Mouse (Mus musculus): ENCODE measurements around the gene Cnp.
"Not testable (repeated sequence)": the region's sequence is repeated elsewhere in the genome, so short reads cannot be mapped to it uniquely, and the experiment has no call there.

Cnp gene

DNA sequence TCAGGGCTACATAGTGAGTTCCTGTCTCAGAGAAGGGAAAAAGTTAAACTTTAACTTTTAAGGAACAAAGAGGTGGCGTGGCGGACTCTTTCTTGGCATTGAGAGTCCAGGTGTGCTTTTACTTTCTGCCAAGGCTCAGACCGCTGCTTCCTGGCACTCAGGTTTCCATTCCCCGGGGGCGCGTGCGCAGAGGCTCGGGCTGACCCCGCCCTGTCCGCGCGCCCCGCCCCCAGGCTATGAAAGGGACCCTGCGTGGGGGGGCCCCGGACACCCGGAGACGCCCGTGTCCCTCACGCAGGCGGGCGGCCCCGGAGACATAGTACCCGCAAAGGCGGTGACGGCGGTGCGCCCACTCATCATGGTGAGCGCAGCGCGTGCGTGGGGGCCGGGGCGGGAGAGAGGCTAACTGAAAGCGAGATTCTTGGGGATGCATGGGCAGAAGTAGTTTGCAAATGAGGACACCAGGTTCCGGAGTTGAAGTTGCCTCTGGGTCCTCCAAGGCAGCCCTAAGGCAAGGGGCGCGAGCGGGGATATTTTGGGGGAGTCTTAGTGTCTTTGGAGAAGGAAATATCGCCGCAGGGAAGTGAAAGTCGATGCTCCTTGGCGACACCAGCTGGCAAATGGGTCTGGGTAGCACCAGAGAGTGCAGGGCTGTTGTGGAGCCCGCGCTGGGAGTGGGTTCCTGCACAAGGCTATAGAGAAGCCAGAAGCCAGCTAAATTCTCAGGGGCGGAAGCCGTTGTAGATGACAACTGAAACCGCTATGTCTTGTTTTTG, at the start of gene Cnp:
Cnp (plus strand) TSS at position 197 of the 776 bp plus-strand sequence.
- DNase-seq: peak; percentile 86 to 93

DNA sequence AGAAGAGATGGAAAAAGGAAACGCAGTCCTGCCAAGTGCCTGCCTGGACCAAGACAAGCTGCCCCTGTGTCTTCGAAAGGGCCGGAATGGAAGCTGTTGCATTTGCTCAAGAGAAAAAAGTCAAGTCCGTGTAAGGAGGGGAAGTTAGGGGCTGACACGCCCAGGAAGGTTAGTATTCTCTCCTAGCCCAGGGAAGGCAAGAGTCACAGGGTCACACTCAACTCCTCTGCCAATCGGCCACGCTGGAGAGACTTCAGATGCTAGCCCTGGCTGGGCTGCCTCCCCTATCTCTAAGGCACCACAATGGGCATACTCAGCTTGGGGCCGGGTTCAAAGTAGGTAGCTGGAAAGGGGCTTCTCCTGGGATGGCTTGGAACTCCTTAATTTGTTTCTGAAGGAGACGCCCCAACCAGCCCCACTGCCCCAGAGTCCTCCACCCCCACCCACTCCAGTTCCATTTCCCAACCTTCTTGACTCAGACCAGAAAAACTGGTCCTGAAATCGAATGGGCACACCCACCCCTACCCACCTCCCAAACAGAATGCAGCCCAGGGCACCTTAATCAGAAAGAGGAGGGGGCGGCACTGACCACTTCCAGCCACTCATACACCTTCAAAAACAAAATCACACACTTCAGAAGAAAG, 49.6 kb upstream of the Cnp start:
- no peak for DNase-seq

DNA sequence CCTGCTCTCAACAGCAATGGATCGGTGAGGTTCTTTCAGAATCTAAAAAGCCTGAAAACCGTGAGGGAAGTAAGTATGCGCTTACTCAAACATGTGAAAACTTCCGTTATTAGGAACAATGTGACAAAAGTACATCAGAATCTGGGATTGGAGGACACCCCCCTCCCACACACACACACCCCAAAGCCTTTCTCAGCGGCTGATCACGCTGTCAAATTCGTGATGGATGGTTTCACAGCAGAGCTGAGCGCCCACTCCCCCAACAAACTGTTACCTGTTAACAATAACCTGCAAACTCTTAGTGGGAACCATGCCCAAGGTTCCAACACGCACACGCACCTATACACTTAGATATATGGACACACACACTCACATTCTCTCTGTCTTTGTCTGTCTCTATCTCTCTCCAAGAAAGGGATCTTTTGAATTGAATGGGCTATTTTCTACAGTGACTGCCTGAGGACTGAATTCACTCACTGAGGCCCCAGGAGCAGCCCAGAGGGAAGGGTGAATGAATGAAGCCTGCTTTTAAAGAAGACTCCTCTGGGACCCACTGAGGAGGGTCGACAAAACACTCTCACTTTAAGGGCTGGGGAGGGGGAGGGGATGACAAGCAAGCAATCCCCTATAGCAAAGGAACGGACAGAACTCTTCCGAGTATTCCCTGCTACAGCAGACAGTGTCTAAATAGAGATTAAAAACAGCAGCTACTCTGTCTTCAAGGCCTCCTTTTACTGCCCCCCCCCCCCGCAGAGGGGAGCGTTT, 48.5 kb upstream of the Cnp start:
- DNase-seq: no peak

DNA sequence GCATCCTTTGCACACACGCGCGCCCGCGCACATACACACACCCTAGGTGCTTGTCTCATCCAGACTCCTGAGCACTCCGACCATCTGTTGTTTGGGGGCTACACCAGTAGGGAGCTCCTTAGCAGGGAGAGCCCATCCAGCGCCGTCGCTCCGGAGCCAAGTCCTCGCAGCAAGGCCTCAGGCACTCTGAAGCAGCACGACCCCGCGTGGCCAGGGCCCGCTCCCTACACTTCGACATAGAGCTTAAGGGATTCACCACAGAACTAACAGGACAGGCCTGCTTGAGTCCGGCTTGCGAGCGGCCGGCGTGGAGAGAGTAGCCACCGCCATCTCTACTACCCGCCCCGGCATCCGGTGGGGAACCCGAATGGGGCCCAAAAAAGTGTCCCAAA, 47.6 kb upstream of the Cnp start:
- DNase-seq: peak; percentile 43 to 51

DNA sequence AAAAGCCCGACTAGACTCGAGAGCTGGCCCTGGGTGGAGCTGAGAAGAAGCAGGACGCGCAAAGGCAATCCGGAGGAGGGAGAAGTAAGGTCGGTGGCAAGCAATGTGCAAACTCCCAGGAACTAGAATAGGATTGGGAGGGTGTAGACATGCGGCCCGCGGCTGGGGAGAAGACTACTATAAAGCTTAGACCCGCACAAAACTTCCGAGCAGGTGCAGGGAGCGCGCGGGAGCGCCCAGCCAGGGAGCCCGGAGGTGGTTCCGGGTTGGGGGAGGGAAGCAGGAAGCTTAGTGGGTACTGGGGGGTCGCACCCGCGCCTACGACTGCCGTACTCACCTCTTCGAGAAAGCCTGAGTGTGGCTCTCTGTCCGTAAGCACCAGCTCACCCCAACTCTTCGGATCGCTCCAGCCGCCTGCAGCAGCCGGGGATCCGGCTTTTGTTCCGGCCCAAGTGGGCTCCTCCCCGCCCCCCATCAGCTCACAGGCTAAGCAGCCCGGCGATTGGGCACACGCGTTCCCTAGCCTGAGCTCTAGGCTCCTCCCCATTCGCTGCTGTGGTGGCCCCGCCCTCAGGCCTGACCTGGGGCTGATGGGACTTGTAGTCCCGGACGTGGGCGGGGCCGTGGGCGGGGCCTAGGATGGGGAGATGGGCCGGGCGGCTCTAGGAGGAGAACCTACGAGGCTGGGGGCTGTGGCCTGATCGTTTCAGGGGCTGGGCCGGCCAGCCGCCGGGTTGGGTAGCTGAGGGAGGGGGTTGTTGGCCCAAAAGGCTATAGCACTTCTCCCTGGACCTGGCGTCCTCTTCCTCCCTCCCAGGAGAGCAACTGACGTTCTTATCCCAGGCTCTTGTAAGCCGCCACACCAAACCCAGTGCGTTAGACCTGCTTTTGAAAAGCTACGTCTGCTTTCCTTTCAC, 47.0 kb upstream of the Cnp start, which contains the start of gene Acly:
Acly (minus strand) TSS at position 543 of the 917 bp plus-strand sequence.
- peak; percentile 98 for DNase-seq

DNA sequence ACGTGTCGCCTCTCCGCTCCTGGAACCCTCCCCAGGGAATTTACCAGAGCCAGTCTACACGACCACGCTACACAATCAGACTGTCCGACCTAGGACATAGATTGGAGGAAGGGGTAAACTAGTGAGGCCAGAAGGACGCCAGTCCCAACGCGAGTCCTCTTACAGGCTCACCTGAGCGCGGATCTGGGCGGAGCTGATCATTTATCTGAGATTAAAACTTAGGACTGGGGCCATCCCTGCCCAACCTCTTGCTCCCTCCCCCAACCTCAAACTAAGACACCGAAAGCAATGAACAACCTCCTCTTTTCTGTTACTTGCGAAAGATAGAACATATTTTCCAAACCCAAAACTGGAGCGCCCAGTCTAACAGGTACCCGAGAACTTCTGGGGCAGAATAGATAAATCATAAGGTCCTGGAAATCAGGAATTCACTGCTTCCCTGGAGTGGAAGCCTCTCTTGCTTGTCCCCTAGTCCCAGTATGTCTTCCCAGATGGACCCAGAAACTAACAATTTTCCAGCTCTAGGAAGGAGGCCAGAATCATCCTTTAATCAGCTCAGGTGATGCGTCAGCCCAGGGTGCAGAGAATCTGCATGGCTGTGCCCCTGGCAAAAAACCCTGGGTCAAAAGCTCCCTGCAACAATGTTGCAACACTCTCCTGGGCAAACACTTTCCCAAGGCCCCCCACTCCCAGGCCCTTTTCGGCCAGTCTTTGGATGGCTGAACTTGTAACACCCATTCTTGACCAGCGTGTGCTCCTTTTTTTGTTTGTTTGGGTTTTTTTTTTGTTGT, 46.1 kb upstream of the Cnp start:
- no peak for DNase-seq

DNA sequence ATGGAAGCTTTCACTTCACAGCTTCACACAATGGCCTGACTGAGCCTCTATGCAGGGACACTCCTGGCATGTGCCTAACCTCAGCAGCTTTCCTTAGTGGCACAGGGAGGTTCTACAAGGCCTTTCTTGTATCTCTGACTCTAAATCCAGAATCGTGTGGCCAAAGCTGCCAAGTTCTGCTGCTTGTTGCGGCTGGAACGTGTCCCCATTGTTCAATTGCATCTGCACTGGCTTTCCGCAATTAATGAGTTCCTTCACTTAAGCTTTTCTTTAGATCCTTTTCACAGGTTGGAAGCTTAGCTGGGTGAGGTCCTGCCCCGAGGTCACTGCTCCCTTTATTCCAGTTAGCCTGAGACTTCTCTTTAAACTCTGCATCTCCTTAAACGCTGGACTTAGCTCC, 40.8 kb upstream of the Cnp start:
- DNase-seq: no peak

DNA sequence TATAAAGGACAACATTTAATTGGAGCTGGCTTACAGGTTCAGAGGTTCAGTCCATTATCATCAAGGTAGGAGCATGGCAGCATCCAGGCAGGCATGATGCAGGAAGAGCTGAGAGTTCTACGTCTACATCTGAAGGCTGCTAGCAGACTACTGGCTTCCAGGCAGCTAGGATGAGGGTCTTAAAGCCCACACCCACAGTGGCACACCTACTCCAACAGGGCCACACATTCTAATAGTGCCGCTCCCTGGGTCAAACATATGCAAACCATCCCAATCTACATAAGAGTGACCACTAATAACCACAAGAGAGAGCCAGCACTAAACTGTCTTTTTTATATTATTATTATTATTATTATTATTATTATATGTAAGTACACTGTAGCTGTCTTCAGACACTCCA, 40.3 kb upstream of the Cnp start:
- not testable (repeated sequence) for DNase-seq

DNA sequence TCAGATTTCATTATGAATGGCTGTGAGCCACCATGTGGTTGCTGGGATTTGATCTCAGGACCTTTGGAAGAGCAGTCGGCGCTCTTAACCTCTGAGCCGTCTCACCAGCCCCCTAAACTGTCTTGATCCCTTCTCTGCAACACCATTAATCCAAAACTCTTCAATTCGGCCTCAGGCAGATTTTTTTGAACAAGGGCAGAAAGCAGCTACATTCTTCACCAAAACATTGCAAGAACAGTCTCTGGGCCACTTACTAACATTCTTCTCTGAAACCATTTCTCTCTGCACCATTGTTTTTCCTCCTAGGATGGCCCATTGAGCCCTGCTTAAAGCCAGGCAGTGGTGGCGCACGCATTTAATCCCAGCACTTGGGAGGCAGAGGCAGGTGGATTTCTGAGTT, 39.9 kb upstream of the Cnp start:
- DNase-seq: not testable (repeated sequence)

DNA sequence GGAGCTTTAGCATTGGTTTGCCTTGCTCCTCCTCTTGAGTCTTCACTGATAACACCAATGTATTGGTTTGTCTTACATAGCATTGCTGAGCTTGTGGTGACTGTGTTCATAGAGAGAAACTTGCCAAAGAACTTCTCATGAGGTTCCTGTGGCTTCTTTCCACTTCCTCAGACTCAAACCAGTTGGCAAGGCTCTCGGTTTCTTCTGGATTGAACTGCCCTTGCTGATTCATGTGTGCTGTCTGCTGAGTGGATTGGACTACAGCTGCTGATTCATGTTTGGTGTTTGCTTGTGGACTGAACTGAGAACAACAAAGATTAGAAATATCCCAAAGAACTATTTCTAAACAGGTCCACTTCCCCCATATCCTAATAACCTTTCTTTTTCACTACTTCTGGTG, 38.7 kb upstream of the Cnp start:
- DNase-seq: no peak

DNA sequence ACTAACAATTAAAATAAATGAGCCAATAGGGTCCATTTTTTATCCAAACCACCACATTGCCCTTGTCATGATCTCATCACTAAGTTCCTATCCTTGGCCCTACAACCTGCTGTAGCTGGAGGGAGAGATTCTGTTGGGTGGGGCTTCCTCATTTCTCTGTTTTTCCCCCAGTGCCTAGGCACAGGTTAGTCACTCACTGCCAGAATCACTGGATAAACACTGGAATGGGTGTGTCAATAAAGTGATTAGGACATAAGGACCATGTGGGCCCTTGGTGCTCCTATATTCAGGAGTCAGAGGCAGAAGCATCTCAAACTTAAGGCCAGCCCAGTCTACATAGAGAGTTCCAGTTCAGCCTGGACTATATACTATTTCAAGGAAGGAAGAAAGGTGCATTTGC, 38.2 kb upstream of the Cnp start:
- DNase-seq: no peak

DNA sequence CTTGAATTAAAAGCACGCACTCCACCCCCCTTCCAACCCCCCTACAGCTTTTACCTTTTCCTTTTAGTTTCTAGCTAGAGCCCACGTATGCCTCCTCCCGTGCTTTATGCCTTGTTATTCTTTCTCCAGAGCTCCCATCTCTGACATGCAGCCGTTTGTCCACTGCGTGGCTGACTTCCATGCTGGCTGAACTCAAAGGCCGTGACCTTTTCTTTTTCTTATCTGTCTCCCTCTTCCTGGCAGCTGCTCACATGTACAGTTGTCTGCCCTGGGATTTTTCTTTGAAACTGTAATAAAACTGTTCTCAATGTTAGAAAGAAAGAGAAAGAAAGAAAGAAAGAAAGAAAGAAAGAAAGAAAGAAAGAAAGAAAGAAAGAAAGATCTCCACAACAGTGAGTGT, 33.7 kb upstream of the Cnp start:
- DNase-seq: no peak

DNA sequence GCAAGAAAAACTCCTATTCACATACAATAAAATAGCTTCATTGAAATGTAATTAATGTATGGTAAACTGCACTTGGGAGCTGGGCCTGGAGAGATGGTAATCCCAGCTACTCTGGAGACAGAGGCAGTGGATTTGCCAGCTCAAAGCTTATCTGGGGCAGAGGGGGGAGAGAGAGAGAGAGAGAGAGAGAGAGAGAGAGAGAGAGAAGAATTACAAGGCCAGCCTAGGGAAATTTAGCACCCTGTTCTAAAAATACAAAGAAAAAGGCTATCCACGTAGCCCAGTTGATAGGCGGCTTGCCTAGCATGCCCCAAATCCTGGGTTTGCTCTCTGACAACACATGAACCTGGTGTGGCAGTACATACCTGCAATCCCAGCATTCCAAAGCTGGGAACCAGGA, 33.1 kb upstream of the Cnp start:
- DNase-seq: no peak

DNA sequence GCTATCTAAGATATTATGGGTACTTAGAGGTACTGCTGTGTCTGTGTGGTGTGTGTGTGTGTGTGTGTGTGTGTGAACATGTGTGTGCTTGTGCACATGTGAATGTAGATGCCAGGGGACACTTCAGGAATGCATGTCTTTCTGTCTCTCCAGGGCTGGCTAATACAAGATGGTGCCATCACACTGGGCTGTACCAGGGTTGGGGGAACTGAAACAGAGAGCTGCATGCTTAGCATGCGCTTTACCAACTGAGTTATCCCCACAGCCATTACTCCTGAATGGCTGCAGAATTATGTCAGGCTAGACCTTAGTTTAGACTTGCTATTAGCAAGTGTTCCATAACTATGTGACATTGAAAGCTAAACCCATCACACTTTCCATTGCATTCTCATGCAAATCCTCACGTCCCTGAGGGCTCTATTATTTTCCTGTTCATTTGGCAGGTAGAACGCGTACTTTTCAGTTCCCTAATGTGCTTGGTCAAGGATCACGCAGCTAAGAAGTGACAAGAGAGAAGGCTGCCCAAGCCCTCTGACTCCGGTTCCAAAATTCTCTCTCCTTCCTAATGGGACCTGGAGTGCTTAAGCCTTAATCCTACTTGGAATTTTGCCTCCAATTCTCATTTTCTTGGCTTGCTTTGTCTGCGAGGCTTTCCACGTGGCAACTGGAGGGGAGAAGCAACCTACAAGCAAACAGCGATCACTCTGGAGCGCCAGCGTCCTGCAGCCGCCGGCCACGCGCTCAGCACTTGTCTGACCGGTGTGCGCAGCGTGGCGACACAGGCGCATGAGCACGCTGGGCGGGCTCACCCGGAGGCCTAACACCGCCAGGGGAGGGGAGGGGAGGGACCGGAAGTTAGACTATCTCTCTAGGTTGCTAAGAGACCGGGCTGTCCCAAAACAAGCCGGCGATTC, 29.6 kb upstream of the Cnp start, which contains the start of gene Ttc25:
Ttc25 (plus strand) TSS at position 776 of the 914 bp plus-strand sequence.
- peak; percentile 78 to 82 for DNase-seq

DNA sequence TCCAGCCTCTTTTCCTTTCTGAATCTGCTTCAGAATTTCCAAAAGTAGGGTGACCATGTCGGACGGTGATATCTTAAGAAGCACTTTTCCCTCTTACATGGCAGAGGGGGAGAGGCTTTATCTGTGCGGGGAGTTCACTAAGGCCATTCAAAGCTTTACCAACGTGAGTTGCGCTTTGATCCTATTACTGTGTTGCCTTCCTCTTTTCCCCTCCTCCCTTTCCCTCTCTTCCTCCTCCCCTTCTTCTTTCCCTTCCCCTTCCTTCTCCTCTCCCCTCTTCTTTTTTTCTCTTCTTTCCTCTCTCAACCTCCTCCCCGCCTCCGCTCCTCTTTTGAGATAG, 29.0 kb upstream of the Cnp start:
- no peak for DNase-seq

DNA sequence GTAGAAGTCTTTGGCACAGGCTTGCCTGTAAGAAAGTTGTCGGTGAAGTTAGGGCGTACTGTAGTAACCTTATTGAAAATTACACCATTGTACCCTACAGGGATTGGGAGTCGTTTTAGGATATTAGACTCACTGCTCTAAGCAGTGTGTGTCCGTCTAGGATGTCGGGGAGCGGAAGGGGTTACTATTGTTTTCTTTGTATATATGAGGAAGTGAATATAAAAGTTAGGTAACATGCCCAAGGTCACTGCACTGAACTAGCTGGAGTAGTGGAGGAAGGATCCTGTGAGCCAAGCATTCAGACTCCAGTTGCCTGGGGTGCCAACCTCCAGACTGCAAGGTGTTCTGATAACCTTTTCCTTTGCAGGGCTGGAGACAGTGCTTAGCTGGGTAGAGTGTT, 27.7 kb upstream of the Cnp start:
- no peak for DNase-seq

DNA sequence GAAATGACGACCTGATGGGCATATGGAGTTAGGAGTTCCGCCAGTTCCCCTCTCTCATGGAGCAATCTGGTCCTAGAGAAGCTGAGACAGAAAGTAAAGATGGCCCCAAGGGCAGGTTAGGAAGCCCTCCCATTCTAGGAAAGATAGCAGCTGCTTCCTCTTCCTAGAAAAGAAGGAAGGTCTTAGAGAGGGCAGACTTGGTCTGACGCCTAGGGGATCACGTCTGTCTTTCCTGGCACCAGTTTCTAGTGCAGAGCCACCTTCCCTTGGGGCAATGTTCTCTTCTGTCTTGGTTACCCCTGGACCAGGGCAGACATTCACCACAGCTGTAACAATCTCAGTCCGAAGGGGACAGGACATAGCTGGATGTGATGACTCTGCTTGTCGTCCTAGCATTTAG, 26.6 kb upstream of the Cnp start:
- no peak for DNase-seq

DNA sequence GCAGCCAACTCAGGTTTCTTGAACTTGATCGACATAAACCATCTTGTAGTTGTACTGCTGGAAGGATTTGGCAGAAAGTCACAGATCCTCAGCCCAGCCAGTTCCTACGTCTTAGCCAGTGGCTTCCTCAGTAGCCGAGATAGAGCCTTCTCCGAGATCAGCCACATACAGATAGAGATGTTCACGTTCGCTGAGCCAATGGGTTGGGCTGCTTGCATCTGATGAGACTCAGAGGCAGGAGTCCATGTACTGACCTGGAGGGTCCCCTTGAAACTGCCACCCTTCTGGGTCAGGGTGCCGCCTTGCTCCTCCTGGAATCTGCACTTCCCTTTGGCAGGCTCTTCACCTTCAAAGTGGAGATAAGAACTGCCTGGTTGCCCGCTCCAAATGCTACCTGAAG, 25.2 kb upstream of the Cnp start:
- DNase-seq: no peak

DNA sequence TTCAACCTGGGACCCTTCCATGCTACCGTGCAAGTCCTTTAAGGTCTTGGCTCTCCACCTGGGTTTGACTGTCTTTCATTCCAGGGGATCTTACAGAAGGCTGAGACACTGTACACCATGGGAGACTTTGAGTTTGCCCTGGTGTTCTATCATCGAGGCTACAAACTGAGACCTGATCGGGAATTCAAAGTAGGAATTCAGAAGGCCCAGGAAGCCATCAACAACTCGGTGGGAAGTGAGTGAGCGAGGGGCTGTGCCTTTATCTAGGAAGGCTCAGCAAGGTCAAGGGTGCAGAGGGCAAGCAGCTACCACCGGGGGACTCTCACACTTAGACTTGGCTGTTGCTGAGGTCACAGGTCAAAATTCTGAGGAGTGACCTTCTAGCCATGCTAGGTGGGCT, 24.6 kb upstream of the Cnp start:
- DNase-seq: no peak

DNA sequence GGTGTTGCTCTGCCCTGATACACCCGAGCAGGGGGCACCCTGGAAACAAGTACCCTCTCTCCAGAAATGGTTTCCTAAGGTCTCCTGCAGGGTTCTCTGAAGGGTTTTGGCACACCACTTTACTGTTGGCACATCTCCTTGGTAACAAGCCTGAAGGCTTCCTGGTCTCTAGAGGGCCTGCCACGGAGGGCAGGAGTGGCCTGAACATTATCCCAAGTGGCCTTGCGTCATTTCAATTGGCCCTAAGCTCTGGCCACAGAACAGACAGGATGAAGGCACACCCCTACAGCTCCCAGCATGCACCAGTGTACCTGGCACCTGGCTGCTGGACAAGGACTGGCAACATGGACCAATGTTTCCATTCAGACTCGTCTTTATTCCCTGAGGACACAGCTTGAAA, 21.9 kb upstream of the Cnp start:
- no peak for DNase-seq

DNA sequence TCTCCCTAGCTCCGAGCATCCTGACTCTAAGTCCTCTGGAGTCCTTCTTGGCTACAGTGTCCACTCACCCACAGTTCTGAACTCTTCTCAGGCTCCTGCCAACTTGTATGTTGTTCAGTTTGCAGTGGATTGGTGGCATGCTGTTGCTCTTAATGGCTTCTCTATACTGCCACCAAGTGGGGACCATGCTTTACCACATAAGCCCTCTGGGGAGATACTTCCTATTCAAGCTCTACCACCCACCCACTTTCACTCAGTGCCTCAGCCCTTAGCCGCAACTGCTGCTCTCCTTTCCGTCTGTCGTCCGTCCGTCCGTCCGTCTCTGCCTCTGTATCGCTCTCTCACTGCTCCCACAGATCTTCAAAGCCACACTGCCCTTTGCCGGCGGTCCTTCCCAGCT, 19.1 kb upstream of the Cnp start:
- DNase-seq: peak; percentile 37 to 49

Data from spleen, adult 18-20 months (tissue).